Mouse (Mus musculus) heart, embryonic 12.5 days (tissue): ENCODE measurements around the gene Sesn1. TPM values are rescaled to one million over a fixed set of nuclear protein-coding genes. Genes with fewer than 3 reads are reported as not detected.

Experiments used
- ATAC-seq: fragments of 200-750 bp; cut with Nextera tagmentation; 2 replicates; pipeline ENCODE4 v1.8.0; 2017; ENCODE audit warnings: moderate TSS enrichment, moderate library complexity; ENCODE audit not compliant: insufficient number of reproducible peaks, low FRiP score
- H3K27ac ChIP-seq: fragments of 300-500 bp; sonication (generic); 2 replicates; pipeline ENCODE4 v1.5.1; 2016; ENCODE audit warnings: mild to moderate bottlenecking, moderate library complexity; ENCODE audit not compliant: poor library complexity, severe bottlenecking
- H3K27me3 ChIP-seq: fragments of 300-500 bp; sonication (generic); replicated peaks from 2 replicates; pipeline ENCODE4 v1.6.1; 2016; ENCODE audit warnings: mild to moderate bottlenecking, moderate library complexity
- H3K36me3 ChIP-seq: fragments of 300-500 bp; sonication (generic); 2 replicates; pipeline ENCODE4 v1.6.1; 2016; ENCODE audit warnings: mild to moderate bottlenecking, moderate library complexity
- H3K4me1 ChIP-seq: fragments of 300-500 bp; sonication (generic); replicated peaks from 2 replicates; pipeline ENCODE4 v1.6.1; 2016; ENCODE audit warnings: mild to moderate bottlenecking
- H3K4me2 ChIP-seq: fragments of 300-500 bp; sonication (generic); 2 replicates; pipeline ENCODE4 v1.6.1; 2016; ENCODE audit warnings: mild to moderate bottlenecking, moderate library complexity
- H3K4me3 ChIP-seq: fragments of 300-500 bp; sonication (generic); 2 replicates; pipeline ENCODE4 v1.5.1; 2016; ENCODE audit warnings: mild to moderate bottlenecking
- H3K9ac ChIP-seq: fragments of 300-500 bp; sonication (generic); 2 replicates; pipeline ENCODE4 v1.6.1; 2016; ENCODE audit warnings: mild to moderate bottlenecking, moderate library complexity
- H3K9me3 ChIP-seq: fragments of 300-500 bp; sonication (generic); replicated peaks from 2 replicates; pipeline ENCODE4 v1.6.1; 2016; ENCODE audit warnings: mild to moderate bottlenecking, moderate library complexity
- WGBS: fragments of 180-500 bp; shearing (Covaris S2); methylation state at CpG from one replicate; pipeline ENCODE4 v1.1.7; 2016; 5-methylcytosine and 5-hydroxymethylcytosine counted together
- polyA plus RNA-seq: library from polyadenylated mRNA; unstranded; fragments of >200 nt; fragmentation: Nextera tagmentation; extraction: Ambion mirVana; gene quantifications from 2 replicates; pipeline ENCODE4 v1.2.1, GENCODE M21; 2016

Gene Sesn1
- polyA plus RNA-seq, 1 experiment from 2014 or later, result 27.8 TPM

- no peak for ATAC-seq
These were observed 60.4 kb downstream of the Sesn1 start for GRCm38 (mm10) chr10:41870101-41870500.

GRCm38 (mm10) chr10:41871564-41871963 lies 61.8 kb downstream of the Sesn1 start:
- no peak overlapping the region for H3K4me2 ChIP-seq
- H3K27me3 ChIP-seq, result no peaks in the 10 kb centered on the region
- no peak for ATAC-seq
- H3K4me3 ChIP-seq, result no peak overlapping the region
- H3K9me3 ChIP-seq, result no peaks in the 10 kb centered on the region
- peaks cover 11% of the 10 kb centered on the region for H3K4me1 ChIP-seq
- WGBS, result 36% methylated on average over 2 of the region's 2 CpGs
- H3K9ac ChIP-seq, result no peak overlapping the region
- no peaks in the 10 kb centered on the region for H3K36me3 ChIP-seq
- H3K27ac ChIP-seq, result no peak overlapping the region

More at GRCm38 (mm10) chr10:41870101-41870500, 60.4 kb downstream of the Sesn1 start:
- no peaks in the 10 kb centered on the region for H3K36me3 ChIP-seq
- H3K27me3 ChIP-seq, result no peaks in the 10 kb centered on the region
- H3K27ac ChIP-seq, result no peak overlapping the region
- H3K4me3 ChIP-seq, result no peak overlapping the region
- H3K4me1 ChIP-seq, result peaks cover 14% of the 10 kb centered on the region
- H3K4me2 ChIP-seq, result no peak overlapping the region
- H3K9ac ChIP-seq, result no peak overlapping the region
- no peaks in the 10 kb centered on the region for H3K9me3 ChIP-seq
- 53% methylated on average over 2 of the region's 2 CpGs for WGBS

- H3K4me2 ChIP-seq, result no peak overlapping the region
- no peaks in the 10 kb centered on the region for H3K36me3 ChIP-seq
- H3K4me1 ChIP-seq, result peaks cover 20% of the 10 kb centered on the region
- no peaks in the 10 kb centered on the region for H3K9me3 ChIP-seq
- no peak overlapping the region for H3K9ac ChIP-seq
- ATAC-seq, result no peak
- H3K4me3 ChIP-seq, result no peak overlapping the region
- H3K27ac ChIP-seq, result no peak overlapping the region
- H3K27me3 ChIP-seq, result no peaks in the 10 kb centered on the region
These were observed 65.9 kb downstream of the Sesn1 start for GRCm38 (mm10) chr10:41875624-41876023.

GRCm38 (mm10) chr10:41878344-41878743 lies 68.6 kb downstream of the Sesn1 start:
- Histone ChIP-seq H3K4me1 (peaks cover 27% of the 10 kb centered on the region), H3K36me3 (no peaks in the 10 kb centered on the region)

GRCm38 (mm10) chr10:41879675-41880074 lies 69.9 kb downstream of the Sesn1 start:
- Histone ChIP-seq H3K4me1 (peaks cover 37% of the 10 kb centered on the region), H3K4me2 (no peak overlapping the region), H3K27ac (no peak overlapping the region), H3K27me3 (no peaks in the 10 kb centered on the region), H3K9ac (no peak overlapping the region), H3K36me3 (no peaks in the 10 kb centered on the region), H3K4me3 (no peak overlapping the region), H3K9me3 (no peaks in the 10 kb centered on the region)
- ATAC-seq, result no peak
- WGBS, result 80% methylated on average over 1 of the region's 1 CpGs

More at GRCm38 (mm10) chr10:41878344-41878743, 68.6 kb downstream of the Sesn1 start:
- no peak overlapping the region for H3K27ac ChIP-seq
- no peak overlapping the region for H3K4me2 ChIP-seq
- ATAC-seq, result no peak
- 61% methylated on average over 11 of the region's 11 CpGs for WGBS
- H3K9me3 ChIP-seq, result no peaks in the 10 kb centered on the region
- H3K4me3 ChIP-seq, result no peak overlapping the region
- no peak overlapping the region for H3K9ac ChIP-seq
- H3K27me3 ChIP-seq, result no peaks in the 10 kb centered on the region

GRCm38 (mm10) chr10:41880206-41880605 lies 70.5 kb downstream of the Sesn1 start:
- Histone ChIP-seq H3K9me3 (no peaks in the 10 kb centered on the region), H3K27ac (no peak overlapping the region), H3K4me3 (no peak overlapping the region), H3K36me3 (no peaks in the 10 kb centered on the region), H3K9ac (no peak overlapping the region), H3K27me3 (no peaks in the 10 kb centered on the region), H3K4me1 (peaks cover 37% of the 10 kb centered on the region), H3K4me2 (no peak overlapping the region)
- WGBS, result 51% methylated on average over 4 of the region's 4 CpGs
- ATAC-seq, result no peak

- no peaks in the 10 kb centered on the region for H3K27me3 ChIP-seq
These were observed 71.0 kb downstream of the Sesn1 start for GRCm38 (mm10) chr10:41880777-41881176.

GRCm38 (mm10) chr10:41881438-41881837 lies 71.7 kb downstream of the Sesn1 start:
- Histone ChIP-seq H3K27ac (no peak overlapping the region), H3K4me1 (peaks cover 37% of the 10 kb centered on the region), H3K9ac (no peak overlapping the region), H3K4me2 (no peak overlapping the region), H3K36me3 (no peaks in the 10 kb centered on the region), H3K27me3 (no peaks in the 10 kb centered on the region), H3K9me3 (no peaks in the 10 kb centered on the region), H3K4me3 (no peak overlapping the region)
- no peak for ATAC-seq
- 38% methylated on average over 4 of the region's 4 CpGs for WGBS

More at GRCm38 (mm10) chr10:41880777-41881176, 71.0 kb downstream of the Sesn1 start:
- H3K27ac ChIP-seq, result no peak overlapping the region
- WGBS, result 29% methylated on average over 1 of the region's 1 CpGs
- no peak overlapping the region for H3K4me3 ChIP-seq
- H3K9me3 ChIP-seq, result no peaks in the 10 kb centered on the region
- peaks cover 37% of the 10 kb centered on the region for H3K4me1 ChIP-seq
- no peak for ATAC-seq
- no peak overlapping the region for H3K4me2 ChIP-seq
- no peak overlapping the region for H3K9ac ChIP-seq
- H3K36me3 ChIP-seq, result no peaks in the 10 kb centered on the region

- no peak overlapping the region; the same call in 1 of the 2 replicates for H3K27ac ChIP-seq
These were observed 74.2 kb downstream of the Sesn1 start for GRCm38 (mm10) chr10:41883741-41884575.

GRCm38 (mm10) chr10:41887080-41887821 lies 77.5 kb downstream of the Sesn1 start:
- peak; percentile 99 for ATAC-seq

More at GRCm38 (mm10) chr10:41883741-41884575, 74.2 kb downstream of the Sesn1 start:
- Histone ChIP-seq H3K9ac (no peak overlapping the region), H3K9me3 (no peaks in the 10 kb centered on the region), H3K36me3 (no peaks in the 10 kb centered on the region), H3K4me3 (no peak overlapping the region), H3K4me1 (peaks cover 37% of the 10 kb centered on the region), H3K4me2 (no peak overlapping the region), H3K27me3 (no peaks in the 10 kb centered on the region)
- 54% methylated on average over 8 of the region's 8 CpGs for WGBS
- ATAC-seq, result no peak

GRCm38 (mm10) chr10:41888365-41888941 lies 78.7 kb downstream of the Sesn1 start:
- Histone ChIP-seq H3K27ac (no peak overlapping the region), H3K9me3 (no peaks in the 10 kb centered on the region), H3K4me1 (peaks cover 27% of the 10 kb centered on the region), H3K4me3 (0 out of 2 replicates have a peak overlapping the region, but pooled peaks have one; percentile 4), H3K9ac (no peak overlapping the region), H3K36me3 (no peaks in the 10 kb centered on the region), H3K27me3 (no peaks in the 10 kb centered on the region), H3K4me2 (peak overlapping the region; percentile 48)
- 52% methylated on average over 4 of the region's 4 CpGs for WGBS
- ATAC-seq, result no peak

More at GRCm38 (mm10) chr10:41887080-41887821, 77.5 kb downstream of the Sesn1 start:
- under 1% methylated on average over 65 of the region's 65 CpGs for WGBS
- Histone ChIP-seq H3K9me3 (no peaks in the 10 kb centered on the region), H3K9ac (peak overlapping the region; percentile 94), H3K4me2 (peak overlapping the region; percentile 82), H3K27ac (peak overlapping the region; percentile 99), H3K36me3 (no peaks in the 10 kb centered on the region), H3K27me3 (no peaks in the 10 kb centered on the region), H3K4me3 (peak overlapping the region; percentile 83), H3K4me1 (peaks cover 26% of the 10 kb centered on the region)
